Mouse (Mus musculus): ENCODE data around the gene Matn3.
"Not testable (repeated sequence)": the region's sequence is repeated elsewhere in the genome, so short reads cannot be mapped to it uniquely, and the experiment has no call there.

Gene Matn3

DNA sequence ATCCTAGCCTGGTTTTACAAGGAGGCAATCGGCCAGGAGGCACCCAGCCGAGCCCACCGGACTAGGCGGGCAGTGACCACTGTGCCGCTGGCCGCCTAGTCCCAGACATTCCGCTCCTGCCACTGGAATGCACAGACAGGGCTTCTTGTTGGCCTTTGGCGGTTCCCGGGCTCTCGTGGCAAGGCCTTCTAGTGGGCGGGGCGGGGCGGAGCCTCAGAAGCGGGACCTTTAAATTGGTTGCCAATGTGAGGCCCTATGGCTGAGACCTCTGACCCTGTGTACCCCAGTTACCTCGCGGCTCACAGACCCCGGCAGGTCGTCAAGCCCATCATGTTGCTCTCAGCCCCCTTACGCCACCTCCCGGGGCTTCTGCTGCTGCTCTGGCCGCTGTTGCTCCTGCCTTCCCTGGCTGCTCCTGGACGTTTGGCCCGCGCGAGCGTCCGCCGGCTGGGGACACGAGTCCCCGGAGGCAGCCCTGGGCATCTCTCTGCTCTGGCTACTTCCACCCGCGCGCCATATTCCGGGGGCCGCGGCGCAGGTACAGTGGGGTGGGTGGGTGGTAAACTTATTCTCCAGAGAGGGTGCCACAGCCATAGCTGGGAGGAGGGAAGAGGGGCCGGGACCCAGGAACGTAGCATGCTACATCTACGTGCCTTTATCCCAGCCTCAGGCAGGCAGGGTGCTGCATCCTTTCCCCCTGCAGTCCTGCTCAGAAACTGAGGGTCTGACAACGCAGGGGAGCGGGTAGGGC lies at the start of gene Matn3:
TSS of gene Matn3 (plus strand) at position 216 of the 751 bp plus-strand sequence.
- DNase-seq, result peak; percentile 33

DNA sequence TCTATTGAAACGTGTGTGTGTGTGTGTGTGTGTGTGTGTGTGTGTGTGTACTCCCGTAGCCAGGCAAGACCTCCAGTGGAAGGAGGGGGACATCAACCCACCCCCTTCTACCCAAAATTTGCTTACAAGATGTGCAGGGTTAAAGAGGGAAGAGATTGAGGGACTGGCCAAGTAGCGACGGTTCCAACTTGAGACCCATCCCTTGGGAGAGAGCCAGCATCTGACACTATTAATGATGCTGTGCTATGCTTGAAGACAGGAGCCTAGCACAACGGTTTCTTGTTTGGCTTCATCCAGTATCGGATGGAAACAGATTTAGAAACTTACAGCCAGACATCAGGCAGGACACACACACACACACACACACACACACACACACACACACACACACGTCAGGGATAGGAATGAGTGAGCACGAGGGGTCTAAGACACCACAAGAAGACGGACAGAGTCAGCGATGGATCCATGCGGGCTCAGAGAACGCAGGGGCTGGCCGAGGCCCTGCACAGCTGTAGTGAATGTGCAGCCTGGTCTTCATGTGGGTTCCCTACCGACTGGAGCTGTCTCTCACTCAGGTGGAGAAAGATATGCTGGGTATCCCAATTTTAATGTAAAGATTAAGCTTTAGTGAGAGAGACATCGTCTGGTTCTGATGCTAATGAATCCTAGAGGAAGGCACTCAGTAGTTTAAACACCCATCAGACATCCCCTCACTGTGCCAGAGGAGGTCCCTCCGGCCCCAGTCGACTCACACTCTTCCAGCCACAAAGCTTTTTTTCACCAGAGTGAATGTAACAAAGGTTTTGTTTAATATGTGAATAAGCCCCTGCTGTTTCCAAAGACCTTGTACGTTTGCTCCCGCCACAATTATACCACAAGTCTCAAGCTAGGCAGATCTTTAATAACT lies 48.6 kb upstream of the Matn3 start:
- DNase-seq, result no peak

DNA sequence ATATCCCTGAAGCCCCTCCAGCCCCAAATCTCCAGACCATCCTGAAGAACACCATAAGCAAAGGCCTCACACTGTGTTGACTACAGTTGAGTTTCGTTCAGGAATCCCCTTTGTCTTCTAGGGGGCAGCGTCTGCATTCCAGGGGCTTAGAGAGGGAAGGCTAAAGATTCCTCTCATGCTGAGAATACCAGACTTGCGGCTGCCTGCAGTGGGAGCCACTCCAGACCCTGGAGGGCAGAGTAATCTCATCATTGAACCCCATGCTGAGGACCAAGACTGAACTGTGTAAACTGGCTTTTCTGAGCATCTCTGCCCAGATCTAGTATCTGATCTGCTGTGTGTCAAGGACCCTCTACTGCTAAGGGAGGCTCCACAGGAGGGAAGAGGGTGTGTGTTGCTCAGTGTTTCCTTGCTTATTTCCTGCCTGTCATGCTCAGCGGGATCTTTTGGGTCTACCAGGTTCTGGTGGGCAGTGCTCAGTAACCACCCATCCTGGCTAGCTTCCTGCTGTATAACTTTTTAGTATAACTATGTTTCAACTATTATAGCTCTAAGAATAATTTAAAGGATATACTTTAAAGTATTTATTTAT lies 47.5 kb upstream of the Matn3 start:
- no peak for DNase-seq

DNA sequence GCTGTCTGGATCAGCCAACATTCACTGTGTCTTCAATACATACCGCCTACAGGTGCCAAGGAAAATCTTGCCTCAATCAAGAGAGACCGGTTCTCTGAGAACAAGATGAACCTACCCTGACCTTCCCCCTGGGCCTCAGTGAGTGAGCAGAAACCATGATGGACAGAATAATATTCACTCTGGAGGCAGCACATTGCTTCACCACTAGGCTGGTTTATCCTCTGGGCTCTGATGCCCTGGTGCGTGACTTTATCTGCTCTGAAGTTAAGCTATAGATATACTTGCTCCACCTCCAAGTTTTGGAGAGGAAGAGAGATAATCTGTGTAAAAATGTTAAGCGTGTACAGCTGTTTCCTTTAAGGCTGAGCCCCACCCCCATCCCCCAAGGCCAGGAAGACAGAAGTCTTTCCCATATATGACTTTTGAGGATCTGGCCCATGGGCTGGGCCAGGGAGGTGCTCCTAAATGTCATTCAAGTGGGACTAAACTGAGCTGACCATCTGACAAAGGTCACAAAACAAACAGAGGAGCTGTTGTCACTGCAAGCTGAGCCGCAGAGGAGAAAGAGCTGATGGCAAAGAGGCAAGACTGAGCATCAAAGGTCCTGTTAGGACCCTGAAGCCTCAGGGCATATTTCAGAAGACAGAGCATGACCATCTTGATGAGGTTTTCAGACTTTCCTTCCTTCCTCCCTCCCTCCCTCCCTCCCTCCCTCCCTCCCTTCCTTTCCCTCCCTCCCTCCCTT lies 46.6 kb upstream of the Matn3 start:
- no peak for DNase-seq

DNA sequence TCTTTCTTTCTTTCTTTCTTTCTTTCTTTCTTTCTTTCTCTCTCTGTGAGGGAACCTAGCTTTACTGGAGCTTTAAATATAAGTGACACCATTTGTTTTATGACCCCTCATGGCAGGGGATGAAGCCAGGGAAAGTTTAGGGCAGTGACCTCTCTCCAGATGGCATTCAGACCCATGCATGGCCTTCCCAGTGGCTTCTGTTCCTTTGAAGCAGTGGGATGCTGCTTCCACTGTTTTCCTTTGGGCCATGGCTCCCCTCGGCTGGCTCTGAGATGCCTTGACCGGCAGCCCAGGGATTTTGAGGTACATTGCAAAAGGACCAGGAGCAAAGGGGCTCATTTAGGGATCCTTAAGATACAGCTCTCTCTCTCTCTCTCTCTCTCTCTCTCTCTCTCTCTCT lies 45.8 kb upstream of the Matn3 start:
- no peak for DNase-seq

DNA sequence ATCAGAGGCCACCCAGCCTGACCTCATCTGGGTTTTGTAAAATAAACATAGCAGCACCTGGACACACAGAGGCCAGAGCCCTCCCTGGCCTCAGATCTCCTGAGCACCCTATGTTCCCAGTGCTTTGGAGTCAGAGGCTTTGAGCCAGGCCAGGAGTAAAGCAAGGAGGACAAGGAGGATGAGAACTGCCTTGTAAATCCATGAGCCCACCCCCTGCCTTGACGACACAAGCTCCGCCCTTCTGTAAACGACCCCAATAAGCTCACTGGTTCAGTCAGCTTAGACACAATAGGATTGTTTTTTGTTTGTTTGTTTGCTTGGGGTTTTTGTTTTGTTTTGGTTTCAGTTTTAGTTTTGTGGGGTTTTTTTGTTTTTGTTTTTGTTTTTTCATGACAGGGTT lies 45.2 kb upstream of the Matn3 start:
- DNase-seq, result no peak

DNA sequence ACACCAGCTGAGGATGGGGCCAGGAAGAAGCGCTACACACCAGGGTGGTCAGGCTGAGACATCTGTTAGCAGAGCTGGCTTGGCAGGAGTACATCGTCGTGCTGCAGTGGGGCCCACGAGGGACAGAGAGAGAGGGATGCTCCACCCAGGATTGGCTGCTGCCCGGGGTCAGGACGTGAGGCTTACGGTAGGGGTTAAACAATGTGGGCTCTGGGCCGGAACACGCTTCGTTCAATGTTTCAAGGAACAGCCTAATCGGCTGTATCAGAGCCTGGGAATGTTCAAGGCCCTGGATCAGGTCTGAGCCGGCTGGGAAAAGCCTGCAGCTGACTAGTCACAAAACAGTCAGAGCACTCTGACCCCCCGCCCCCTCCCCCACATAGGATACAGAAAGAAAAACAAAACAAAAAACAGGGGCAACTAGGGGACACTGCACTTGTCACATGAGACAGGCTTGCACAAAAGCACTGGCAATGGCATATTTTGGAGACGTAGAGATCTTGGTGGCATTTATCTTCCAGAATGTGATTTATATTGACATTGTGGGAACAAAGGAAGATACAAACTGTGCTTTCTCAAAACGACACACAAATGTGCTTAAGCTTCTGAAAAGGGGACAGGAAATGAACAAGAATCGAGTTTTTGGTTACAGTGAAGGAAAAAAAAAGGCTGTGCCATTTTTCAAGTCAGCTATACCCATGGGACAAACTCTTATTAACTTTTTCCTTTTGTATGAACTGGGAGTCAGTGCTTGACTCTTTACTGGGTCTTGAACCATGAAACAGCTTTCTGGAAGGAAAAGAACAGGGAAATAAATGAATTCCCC lies 34.7 kb upstream of the Matn3 start:
- DNase-seq, result no peak

DNA sequence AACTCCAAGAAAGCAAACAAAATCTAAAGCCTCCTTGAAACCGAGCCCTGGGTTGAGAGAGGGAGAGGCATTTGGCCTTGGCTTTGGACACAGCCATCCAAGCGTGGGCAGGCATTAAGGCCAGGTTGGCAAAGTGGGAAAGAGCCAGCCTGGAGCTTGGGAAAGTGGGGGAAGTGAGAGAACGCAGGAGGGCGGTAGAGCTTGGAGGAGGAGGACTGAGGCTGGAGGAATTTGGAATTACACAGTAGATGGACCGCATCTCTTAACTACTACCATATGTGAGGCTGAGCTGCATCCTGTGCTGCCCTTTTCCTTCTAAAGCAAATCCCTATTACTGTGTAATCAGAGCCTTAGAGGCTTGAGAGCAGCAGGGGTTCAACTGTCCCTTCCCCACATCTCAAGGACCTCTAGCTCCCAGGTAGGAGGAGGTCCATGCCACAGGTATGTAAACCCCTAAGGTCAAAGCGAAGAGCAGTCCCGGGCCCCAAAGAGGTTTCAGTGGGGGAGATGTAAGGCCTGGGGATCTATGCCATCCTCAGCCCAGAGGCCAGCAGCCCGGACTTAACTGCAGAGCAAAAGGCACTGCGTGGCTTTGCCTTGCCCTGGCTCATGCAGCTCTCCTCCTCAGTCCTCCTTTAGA lies 33.9 kb upstream of the Matn3 start:
- no peak for DNase-seq

DNA sequence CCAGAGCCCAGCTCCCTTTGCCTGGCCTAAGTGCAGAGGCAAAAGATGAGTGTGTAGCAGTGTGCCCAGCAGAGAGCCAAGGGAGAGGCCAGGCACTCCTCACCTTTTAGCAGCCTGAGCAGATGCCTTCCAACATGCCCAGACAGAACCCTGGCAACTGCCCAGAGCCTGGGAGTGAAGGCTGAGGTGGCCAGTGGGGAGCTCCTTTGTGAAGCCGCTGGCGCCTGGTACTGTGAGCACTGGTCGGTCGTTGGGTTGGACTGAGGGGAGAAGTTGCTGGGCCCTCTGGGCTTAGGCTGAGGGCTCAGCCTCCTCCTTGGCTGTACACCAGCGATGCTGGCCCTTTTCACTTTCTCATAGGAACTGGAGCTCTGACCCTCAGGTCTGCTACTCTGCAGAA lies 31.4 kb upstream of the Matn3 start:
- peak; percentile 13 for DNase-seq

DNA sequence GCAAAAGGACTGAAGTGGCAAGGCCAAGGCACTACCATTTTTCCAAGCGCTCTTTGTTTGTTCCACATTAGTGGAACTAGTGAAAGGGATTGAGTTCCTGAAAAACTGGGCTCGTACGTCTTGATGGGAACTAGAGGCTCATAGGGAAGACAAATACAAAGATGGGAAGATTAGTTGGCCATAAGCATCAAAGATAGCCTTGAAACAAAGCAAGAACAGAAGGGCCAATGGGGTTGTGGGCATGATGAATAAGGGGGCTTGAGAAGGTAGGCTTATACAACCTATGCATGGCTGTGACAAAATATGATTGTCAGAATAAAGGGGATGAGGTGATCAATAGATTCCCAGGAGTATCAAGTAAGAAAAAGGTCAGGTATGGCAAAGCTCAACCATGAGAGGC lies 28.5 kb upstream of the Matn3 start:
- no peak for DNase-seq

DNA sequence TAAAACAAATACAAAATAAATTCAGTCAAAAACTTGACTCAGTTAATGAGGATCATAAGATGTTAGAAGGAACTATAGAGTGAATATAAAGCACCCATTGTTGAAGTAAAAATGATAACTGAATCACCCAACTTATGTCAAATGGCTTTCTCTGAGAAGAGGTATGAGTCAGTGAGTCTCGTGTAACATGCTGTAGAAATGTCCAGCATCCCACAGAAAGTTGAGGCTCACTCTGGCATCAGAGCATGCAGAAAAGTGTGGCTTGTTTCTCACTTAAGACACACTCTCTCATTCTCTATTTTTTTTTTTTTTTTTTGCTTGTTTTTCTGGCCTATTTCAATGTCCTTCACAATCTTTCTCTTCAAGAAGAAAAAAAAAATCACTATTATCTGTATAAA lies 26.7 kb upstream of the Matn3 start:
- DNase-seq, result no peak

DNA sequence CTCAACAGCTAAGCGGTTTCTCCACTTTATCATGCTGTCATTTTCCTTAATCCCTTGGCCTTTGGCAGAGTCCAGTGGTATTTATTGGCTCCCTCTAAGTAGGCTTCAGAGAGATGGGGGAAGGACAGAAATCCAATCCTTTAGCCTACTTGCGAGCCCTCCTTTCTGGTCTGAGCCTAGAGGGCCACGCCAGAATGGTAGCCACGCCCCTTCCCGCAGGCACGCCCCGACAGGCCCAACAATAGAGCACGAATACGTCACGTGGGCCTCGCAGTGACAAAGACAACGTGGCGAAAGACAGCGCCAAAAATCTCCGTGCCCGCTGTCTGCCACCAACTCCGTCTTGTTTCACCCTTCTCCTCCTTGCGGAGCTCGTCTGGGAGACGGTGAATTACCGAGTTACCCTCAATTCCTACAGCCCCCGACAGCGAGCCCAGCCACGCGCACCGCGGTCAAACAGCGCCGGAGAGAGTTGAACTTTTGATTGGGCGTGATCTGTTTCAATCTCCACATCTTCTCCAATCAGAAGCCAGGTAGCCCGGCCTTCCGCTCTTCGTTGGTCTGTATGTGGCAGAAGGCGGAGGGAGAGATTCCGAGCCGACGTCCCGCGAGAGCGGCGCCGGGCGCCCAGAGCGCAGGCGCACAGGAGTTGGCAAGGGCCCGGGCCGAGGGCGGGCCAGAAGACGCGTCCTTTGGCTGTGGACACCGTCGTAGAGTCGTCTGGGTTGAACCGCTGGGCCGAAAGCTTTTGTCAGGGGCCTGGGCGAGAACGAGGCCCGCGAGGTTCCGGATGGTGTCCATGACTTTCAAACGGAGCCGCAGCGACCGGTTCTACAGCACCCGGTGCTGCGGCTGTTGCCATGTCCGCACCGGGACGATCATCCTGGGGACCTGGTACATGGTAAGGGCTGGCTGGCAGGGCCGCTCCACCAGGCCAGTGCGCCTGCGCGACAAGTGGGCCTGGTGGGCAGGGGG lies 26.0 kb upstream of the Matn3 start, which contains the start of gene Laptm4a:
TSS of gene Laptm4a (plus strand) at position 271 of the 975 bp plus-strand sequence.
- DNase-seq, result peak; percentile 98

DNA sequence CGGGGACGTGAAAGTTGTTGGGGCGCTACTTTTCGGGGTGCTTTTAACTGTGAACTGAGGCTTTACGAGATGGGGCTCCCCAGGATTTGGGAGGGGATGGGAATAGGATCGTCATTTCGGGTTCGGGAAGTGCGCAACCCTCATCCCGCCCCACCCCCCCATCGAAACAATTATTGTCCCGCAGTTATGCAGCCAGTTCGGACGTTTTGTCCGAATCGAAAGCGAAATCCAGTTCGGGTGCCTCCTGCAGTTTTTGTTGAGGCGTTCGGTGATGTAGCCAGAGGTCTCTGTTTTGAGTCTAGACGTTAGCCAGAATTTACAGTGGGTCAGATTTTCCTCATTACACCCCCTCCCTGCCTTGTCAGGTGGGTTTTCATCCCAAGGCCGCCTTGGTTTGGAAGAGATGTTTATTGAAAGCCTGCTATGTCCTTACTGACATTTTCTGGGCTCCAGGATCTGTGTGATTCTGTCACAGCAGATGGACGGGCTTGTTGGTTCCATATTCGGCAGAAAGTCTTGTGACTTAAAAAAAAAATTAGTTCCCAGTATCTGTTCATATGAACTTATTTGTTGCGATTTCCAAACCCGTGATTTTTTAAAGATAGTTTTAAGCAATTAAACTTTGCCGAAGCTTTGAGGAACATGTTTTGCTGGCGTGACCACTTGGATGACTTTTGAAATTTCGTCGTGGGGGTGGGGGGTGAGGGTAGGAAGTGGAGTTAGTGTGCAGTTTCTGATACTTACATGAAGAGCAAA lies 25.2 kb upstream of the Matn3 start:
- DNase-seq, result no peak

DNA sequence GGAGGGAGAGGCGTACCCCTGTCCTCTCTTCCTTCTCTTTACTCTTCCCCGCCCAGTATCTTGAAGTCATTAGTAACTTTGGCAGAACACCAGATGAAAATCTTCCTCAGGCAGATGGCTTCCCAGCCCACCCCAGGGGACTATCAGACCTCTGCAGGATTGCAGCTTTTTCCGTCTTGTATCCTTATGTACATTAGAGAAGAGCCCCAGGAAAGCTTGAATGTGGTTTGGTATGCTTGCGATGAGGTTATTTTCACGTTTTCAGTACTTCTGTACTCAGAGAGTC lies 24.7 kb upstream of the Matn3 start:
- DNase-seq, result no peak

DNA sequence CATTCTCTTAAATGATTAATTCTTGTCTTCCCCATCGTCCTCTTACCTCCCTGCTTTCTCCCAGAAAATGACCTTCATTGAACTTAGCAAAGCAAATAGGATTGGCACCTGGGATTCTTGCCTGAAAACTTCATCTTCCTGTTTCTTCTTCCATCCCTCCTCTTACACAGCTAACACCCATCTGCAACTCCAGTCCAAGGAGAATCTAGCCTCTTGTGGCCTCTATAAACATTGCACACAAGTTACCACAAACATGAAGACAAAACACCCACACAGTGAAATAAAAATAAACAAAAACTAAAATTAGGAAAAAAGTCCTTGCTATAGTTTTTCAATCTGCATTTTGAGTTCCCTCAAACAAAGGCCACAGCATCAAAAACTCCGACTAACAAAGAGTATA lies 24.1 kb upstream of the Matn3 start:
- DNase-seq, result no peak

DNA sequence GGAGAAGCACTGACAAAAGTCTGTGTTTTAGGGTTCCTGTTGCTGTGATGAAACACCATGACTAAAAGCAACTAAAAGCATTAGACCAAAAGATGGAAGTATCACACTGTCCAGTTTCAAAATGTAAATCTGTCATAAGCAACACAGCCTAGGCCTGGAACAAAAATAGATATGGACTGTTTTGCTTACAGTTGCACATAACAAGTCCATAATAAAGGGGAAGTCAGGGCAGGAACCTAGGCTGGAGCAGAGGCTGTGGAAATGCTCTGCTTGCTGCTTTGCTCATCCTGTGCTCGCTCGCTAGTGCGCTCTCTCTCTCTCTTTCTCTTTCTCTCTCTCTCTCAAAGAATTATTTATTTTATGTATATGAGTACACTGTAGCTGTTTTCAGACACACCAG lies 20.1 kb upstream of the Matn3 start:
- no peak for DNase-seq

DNA sequence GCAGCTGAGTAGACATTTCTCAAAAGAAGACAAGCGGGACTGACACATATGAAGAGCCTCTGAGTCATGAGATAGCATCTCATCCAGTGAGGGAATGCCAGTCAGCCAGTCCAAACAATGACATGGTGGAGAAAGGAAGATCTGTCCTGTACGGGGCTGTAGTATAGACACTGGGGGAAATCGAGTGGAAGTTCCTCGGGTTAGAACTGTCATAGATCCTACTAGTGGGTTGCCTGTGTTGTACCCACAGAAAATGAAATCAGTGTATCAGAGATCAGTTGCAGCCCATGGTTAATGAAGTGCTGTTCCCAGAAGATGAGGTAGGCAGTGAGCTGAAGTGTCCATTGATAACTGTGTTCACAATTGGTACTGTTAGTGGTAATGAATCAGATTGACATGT lies 19.0 kb upstream of the Matn3 start:
- DNase-seq, result no peak

DNA sequence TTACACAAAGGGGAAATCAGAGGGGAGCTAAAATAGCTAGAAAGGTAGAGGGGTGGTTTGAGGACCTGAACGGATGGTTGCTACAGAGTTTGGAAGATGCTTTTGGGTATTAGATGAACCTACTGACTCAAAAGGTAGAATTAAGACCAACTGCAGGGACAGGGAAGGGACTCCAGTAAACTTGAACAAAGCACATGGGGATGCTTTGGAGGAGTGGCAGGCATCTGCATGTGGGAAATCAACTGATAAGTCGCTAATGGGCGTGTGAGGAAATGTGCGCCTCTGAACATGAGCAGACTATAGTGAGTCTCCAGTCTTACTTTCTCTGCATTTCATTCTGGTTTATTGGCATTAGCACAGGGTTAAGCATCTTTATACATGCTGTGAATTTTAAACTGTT lies 16.6 kb upstream of the Matn3 start:
- DNase-seq, result no peak

DNA sequence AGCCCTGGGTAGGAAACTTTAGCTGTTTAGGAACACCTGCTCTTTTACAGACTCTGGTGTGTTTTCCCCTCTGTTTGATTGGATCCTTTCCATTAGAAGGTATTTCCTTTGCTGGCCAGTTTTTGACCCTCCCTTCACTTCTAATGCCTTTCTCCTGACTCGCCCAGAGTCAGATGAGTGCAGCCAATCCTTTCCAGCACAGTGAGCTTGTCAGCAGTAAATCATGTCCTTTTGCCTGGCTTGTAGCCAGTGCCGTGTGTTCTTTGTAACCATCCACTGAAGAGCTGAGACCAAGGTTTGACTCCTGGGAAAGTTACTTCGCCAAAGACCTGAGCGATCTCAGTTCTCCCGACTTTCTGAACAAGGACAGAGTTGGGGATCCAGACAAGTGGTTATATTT lies 12.4 kb upstream of the Matn3 start:
- DNase-seq, result no peak

DNA sequence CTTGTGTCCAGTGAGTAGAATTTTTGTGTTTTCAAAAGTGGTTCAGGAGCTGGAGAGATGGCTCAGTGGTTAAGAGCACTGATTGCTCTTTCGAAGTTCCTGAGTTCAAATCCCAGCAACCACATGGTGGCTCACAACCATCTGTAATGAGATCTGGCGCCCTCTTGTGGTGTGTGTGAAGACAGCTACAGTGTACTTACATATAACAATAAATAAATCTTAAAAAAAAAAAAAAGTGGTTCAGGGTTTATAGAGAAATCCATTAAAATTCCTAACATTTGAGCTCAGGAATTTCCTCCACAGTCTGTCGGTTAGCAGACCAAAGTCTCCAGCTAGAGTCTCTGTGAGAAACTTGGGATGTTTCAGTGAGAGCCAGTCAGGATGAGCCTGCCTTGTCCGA lies 11.5 kb upstream of the Matn3 start:
- not testable (repeated sequence) for DNase-seq
